20 mouse cellular contexts compared by ENCODE assay signal in genomic region chr12:3237799-3238198, GRCm38 (mm10).
DNase-seq lines count a peak whose midpoint lies in the region; ATAC-seq lines count a peak whose summit lies in the region.
"Had no signal": no experiment of that assay in that cellular context is flagged by ENCODE, and none has a peak within 500 bp of the region (broad histone marks: within the 10 kb centered on the region; RNA-seq: fewer than 3 reads in every experiment).

No protein-coding gene starts in this region.

- peaks cover 35% of the 10 kb centered on the region for H3K9me3 ChIP-seq in megakaryocyte, embryonic 14.5 days
- no peaks in the 10 kb centered on the region; the same call in 1 of the 2 replicates for H3K9me3 ChIP-seq in intestine, embryonic 15.5 days

- H3K9ac ChIP-seq in intestine, embryonic 15.5 days = no peak overlapping the region
- H3K9ac ChIP-seq: embryonic facial prominence, embryonic 13.5 days; hindbrain, embryonic 14.5 days; limb, embryonic 12.5 days; liver, embryonic 12.5 days had no signal

- WGBS in intestine, embryonic 15.5 days = 92% methylated on average over 5 of the region's 5 CpGs

- DNase-seq in cerebellum, adult 11-12 months = peak; percentile 57
- DNase-seq in cerebellum, adult 8-10 months = no peak
- DNase-seq in thymus, postnatal 14 days = peak; percentile 13
- DNase-seq in thymus, adult 18-20 months = no peak
- peak; percentile 51 for DNase-seq in naive thymus-derived CD4-positive, alpha-beta T cell, adult 2 months (ENCODE audit: low read depth)
- DNase-seq: adrenal gland, postnatal 36 days; heart, postnatal 10 days; lung, adult 2 months had no signal

- peak overlapping the region; percentile 69 for H3K4me3 ChIP-seq in megakaryocyte, embryonic 14.5 days (replicated peaks)
- no peak overlapping the region for H3K4me3 ChIP-seq in intestine, embryonic 15.5 days (replicated peaks)
- H3K4me3 ChIP-seq: embryonic facial prominence, embryonic 13.5 days; heart, embryonic 10.5 days; limb, embryonic 12.5 days; liver, embryonic 12.5 days; myocyte had no signal

- H3K4me2 ChIP-seq in intestine, embryonic 15.5 days (replicated peaks) = no peak overlapping the region
- H3K4me2 ChIP-seq: embryonic facial prominence, embryonic 13.5 days; hindbrain, embryonic 14.5 days; limb, embryonic 12.5 days; liver, embryonic 12.5 days had no signal

- H3K4me1 ChIP-seq in megakaryocyte, embryonic 14.5 days = peaks cover 54% of the 10 kb centered on the region
- H3K4me1 ChIP-seq in intestine, embryonic 15.5 days (replicated peaks) = no peaks in the 10 kb centered on the region
- H3K4me1 ChIP-seq: embryonic facial prominence, embryonic 13.5 days; limb, embryonic 12.5 days had no signal

- H3K27me3 ChIP-seq in megakaryocyte, embryonic 14.5 days (replicated peaks) = peaks cover 3% of the 10 kb centered on the region
- no peaks in the 10 kb centered on the region for H3K27me3 ChIP-seq in intestine, embryonic 15.5 days (replicated peaks)
- H3K27me3 ChIP-seq: embryonic facial prominence, embryonic 13.5 days; limb, embryonic 12.5 days; liver, embryonic 12.5 days; Patski had no signal

- H3K36me3 ChIP-seq in megakaryocyte, embryonic 14.5 days (replicated peaks; ENCODE audit: low read length) = peaks cover 51% of the 10 kb centered on the region
- peaks cover 36% of the 10 kb centered on the region for H3K36me3 ChIP-seq in intestine, embryonic 15.5 days

- no peak overlapping the region for H3K27ac ChIP-seq in intestine, embryonic 15.5 days
- H3K27ac ChIP-seq: embryonic facial prominence, embryonic 13.5 days; heart, embryonic 10.5 days; hindbrain, embryonic 14.5 days; limb, embryonic 12.5 days; liver, embryonic 12.5 days had no signal

- no peak for ATAC-seq in megakaryocyte, adult 5-6 weeks (ENCODE audit: poor library complexity, severe bottlenecking)
- no peak for ATAC-seq in intestine, embryonic 15.5 days
- ATAC-seq: forebrain, embryonic 16.5 days; intestine, postnatal 0 days; liver, embryonic 12.5 days; Patski had no signal

Comparison
In these comparisons a context has a peak if more than half of its experiments do, and no peak if none do; other contexts are left out.
1. DNase-seq: peak in cerebellum, adult 11-12 months (single experiment), thymus, postnatal 14 days (single experiment) and naive thymus-derived CD4-positive, alpha-beta T cell, adult 2 months (single experiment); none in cerebellum, adult 8-10 months (single experiment) and thymus, adult 18-20 months (0 of 2).